Mouse (Mus musculus): Measurements from ENCODE around the gene Sac3d1. TPM values are rescaled to one million over a fixed set of nuclear protein-coding genes. Genes with fewer than 3 reads are reported as not detected.
A peak's percentile ranks its signal among the peaks of the same experiment; 100 is the strongest.

Gene Sac3d1
- total and polyA plus RNA-seq, 2 experiments, result 4.0 to 22.0 TPM

DNA sequence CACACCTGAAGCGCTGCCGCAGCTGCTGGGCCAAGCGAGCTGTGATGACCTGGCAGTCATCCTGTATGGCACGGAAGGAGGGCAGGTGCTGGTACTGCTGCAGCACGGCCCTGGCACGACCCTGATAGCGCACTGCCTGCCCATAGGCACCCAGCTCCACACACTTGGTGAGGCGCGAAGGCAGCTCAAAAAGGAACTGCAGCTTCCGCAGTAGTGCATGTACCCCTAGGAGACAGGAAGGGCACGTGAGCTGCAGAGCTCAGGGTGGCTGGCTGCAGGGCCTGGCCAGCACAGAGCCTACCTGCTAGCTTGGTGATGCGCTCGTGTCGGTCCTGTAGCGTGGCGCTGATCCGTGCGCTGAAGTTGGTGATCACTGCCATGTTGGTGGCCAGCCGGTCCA, 47.2 kb downstream of the Sac3d1 start:
- 96% methylated on average over 19 of the region's 19 CpGs for WGBS
- peaks cover 7% of the 10 kb centered on the region; the same call in 1 of the 2 replicates for H3K79me2 ChIP-seq (ENCODE audit: control insufficient read depth, insufficient read depth, low read length)
- H3K27ac ChIP-seq (replicated peaks; ENCODE audit: insufficient read depth, low read depth, low read length), result no peak overlapping the region
- peaks cover 10% of the 10 kb centered on the region for H3K4me1 ChIP-seq (ENCODE audit: control insufficient read depth, insufficient read depth, low read length)
- no peak overlapping the region for H3K4me3 ChIP-seq (ENCODE audit: insufficient read depth, low read depth, low read length)
- H3K36me3 ChIP-seq (ENCODE audit: control insufficient read depth, insufficient read depth, low read length), result no peaks in the 10 kb centered on the region; the same call in 1 of the 2 replicates
- no peaks in the 10 kb centered on the region for H3K27me3 ChIP-seq (ENCODE audit: control insufficient read depth, insufficient read depth, low read length)
- no peak for TF ChIP-seq POLR2A (IDR thresholded peaks at IDR 0.05; ENCODE audit: extremely low read depth, insufficient read depth, low read length)
- no peak overlapping the region for H3K9ac ChIP-seq (ENCODE audit: low read depth, low read length)
- no peak for DNase-seq (ENCODE audit: extremely low read depth, low read depth, low spot score)

GRCm38 (mm10) chr19:6070571-6071250, 47.7 kb downstream of the Sac3d1 start:
- Histone ChIP-seq H3K4me1 (ENCODE audit: control insufficient read depth, insufficient read depth, low read length) (peaks cover 12% of the 10 kb centered on the region), H3K9ac (ENCODE audit: low read depth, low read length) (no peak overlapping the region), H3K4me3 (ENCODE audit: insufficient read depth, low read depth, low read length) (no peak overlapping the region), H3K27ac (replicated peaks; ENCODE audit: insufficient read depth, low read depth, low read length) (no peak overlapping the region), H3K27me3 (ENCODE audit: control insufficient read depth, insufficient read depth, low read length) (no peaks in the 10 kb centered on the region), H3K36me3 (ENCODE audit: control insufficient read depth, insufficient read depth, low read length) (no peaks in the 10 kb centered on the region; the same call in 1 of the 2 replicates), H3K79me2 (ENCODE audit: control insufficient read depth, insufficient read depth, low read length) (peaks cover 5% of the 10 kb centered on the region; the same call in 1 of the 2 replicates)
- TF ChIP-seq CTCF (IDR thresholded peaks at IDR 0.05; ENCODE audit: low read depth, low read length) (no peak), POLR2A (IDR thresholded peaks at IDR 0.05; ENCODE audit: extremely low read depth, insufficient read depth, low read length) (no peak)
- WGBS, result 93% methylated on average over 31 of the region's 31 CpGs
- DNase-seq (ENCODE audit: extremely low read depth, low read depth, low spot score), result no peak

DNA sequence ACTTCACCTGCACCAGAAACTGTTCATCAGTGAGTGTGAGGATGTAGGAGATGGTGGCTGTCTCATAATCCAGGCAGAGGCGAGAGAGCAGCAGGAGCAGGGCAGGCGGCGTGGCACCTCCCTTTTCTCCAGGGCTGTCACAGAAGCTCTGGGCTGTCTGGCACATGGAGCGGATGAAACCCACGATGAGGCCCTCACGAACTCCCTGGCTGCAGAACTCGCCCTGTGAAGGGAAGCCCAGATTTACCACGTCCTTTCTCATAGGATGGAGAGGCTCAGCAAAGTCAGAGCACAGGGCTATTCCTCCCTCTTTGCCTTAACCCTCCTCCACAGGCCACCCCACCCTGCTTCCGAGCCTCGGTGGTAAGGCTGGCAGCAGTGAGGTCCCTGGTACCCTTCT, 48.6 kb downstream of the Sac3d1 start:
- no peaks in the 10 kb centered on the region; the same call in 1 of the 2 replicates for H3K36me3 ChIP-seq (ENCODE audit: control insufficient read depth, insufficient read depth, low read length)
- TF ChIP-seq POLR2A (IDR thresholded peaks at IDR 0.05; ENCODE audit: extremely low read depth, insufficient read depth, low read length) (no peak), CTCF (IDR thresholded peaks at IDR 0.05; ENCODE audit: low read depth, low read length) (no peak)
- H3K27ac ChIP-seq (replicated peaks; ENCODE audit: insufficient read depth, low read depth, low read length), result no peak overlapping the region
- H3K4me3 ChIP-seq (ENCODE audit: insufficient read depth, low read depth, low read length), result no peak overlapping the region
- peaks cover 5% of the 10 kb centered on the region; the same call in 1 of the 2 replicates for H3K79me2 ChIP-seq (ENCODE audit: control insufficient read depth, insufficient read depth, low read length)
- H3K4me1 ChIP-seq (ENCODE audit: control insufficient read depth, insufficient read depth, low read length), result peaks cover 12% of the 10 kb centered on the region
- DNase-seq (ENCODE audit: extremely low read depth, low read depth, low spot score), result no peak
- no peaks in the 10 kb centered on the region for H3K27me3 ChIP-seq (ENCODE audit: control insufficient read depth, insufficient read depth, low read length)
- 94% methylated on average over 10 of the region's 10 CpGs for WGBS
- no peak overlapping the region for H3K9ac ChIP-seq (ENCODE audit: low read depth, low read length)

GRCm38 (mm10) chr19:6068951-6069350, 49.5 kb downstream of the Sac3d1 start:
- Histone ChIP-seq H3K4me3 (ENCODE audit: insufficient read depth, low read depth, low read length) (no peak overlapping the region), H3K27ac (replicated peaks; ENCODE audit: insufficient read depth, low read depth, low read length) (no peak overlapping the region), H3K9ac (ENCODE audit: low read depth, low read length) (no peak overlapping the region), H3K36me3 (ENCODE audit: control insufficient read depth, insufficient read depth, low read length) (no peaks in the 10 kb centered on the region; the same call in 1 of the 2 replicates), H3K4me1 (ENCODE audit: control insufficient read depth, insufficient read depth, low read length) (peaks cover 12% of the 10 kb centered on the region), H3K79me2 (ENCODE audit: control insufficient read depth, insufficient read depth, low read length) (peaks cover 5% of the 10 kb centered on the region; the same call in 1 of the 2 replicates), H3K27me3 (ENCODE audit: control insufficient read depth, insufficient read depth, low read length) (no peaks in the 10 kb centered on the region)
- no peak for DNase-seq (ENCODE audit: extremely low read depth, low read depth, low spot score)
- WGBS, result 90% methylated on average over 4 of the region's 4 CpGs
- no peak for TF ChIP-seq CTCF (IDR thresholded peaks at IDR 0.05; ENCODE audit: low read depth, low read length)
- no peak for TF ChIP-seq POLR2A (IDR thresholded peaks at IDR 0.05; ENCODE audit: extremely low read depth, insufficient read depth, low read length)

- H3K27me3 ChIP-seq (ENCODE audit: control insufficient read depth, insufficient read depth, low read length), result no peaks in the 10 kb centered on the region
- peaks cover 5% of the 10 kb centered on the region; the same call in 1 of the 2 replicates for H3K79me2 ChIP-seq (ENCODE audit: control insufficient read depth, insufficient read depth, low read length)
- peak within 1 kb of the TSS; percentile 71 for H3K27ac ChIP-seq (replicated peaks; ENCODE audit: insufficient read depth, low read depth, low read length)
- DNase-seq (ENCODE audit: extremely low read depth, low read depth, low spot score), result peak; percentile 89
- TF ChIP-seq POLR2A (IDR thresholded peaks at IDR 0.05; ENCODE audit: extremely low read depth, insufficient read depth, low read length), result peak; percentile 67; the same call in 1 of the 2 replicates
- TF ChIP-seq CTCF (IDR thresholded peaks at IDR 0.05; ENCODE audit: low read depth, low read length), result no peak
- H3K9ac ChIP-seq (ENCODE audit: low read depth, low read length), result peak within 1 kb of the TSS; percentile 85
- WGBS, result 11% methylated on average over 33 of the region's 33 CpGs
- H3K4me1 ChIP-seq (ENCODE audit: control insufficient read depth, insufficient read depth, low read length), result peaks cover 16% of the 10 kb centered on the region
- no peaks in the 10 kb centered on the region; the same call in 1 of the 2 replicates for H3K36me3 ChIP-seq (ENCODE audit: control insufficient read depth, insufficient read depth, low read length)
- H3K4me3 ChIP-seq (ENCODE audit: insufficient read depth, low read depth, low read length), result peak within 1 kb of the TSS; percentile 74
These were observed 50.6 kb downstream of the Sac3d1 start, which contains the start of gene Tm7sf2 for GRCm38 (mm10) chr19:6067724-6068415. Tm7sf2 (minus strand) TSS chr19:6068373.
